Mouse (Mus musculus): ENCODE data around the gene Armh1. TPM values are rescaled to one million over a fixed set of nuclear protein-coding genes. Genes with fewer than 3 reads are reported as not detected.

The Armh1 gene
- polyA plus RNA-seq (2014; fragmentation: Nextera tagmentation; extraction: Ambion mirVana): 0.15 and 0.54 TPM in 2 replicates

GRCm38 (mm10) chr4:117251801-117252316 is at the start of gene Armh1, which contains the start of gene Tmem53:
TSS of gene Armh1 (minus strand) at chr4:117252125.
TSS of gene Tmem53 (plus strand) at chr4:117251951.
- H3K4me2 ChIP-seq (replicated peaks; ENCODE audit: low read depth, low read length): peak within 1 kb of the TSS; percentile 61
- ATAC-seq (ENCODE audit: low FRiP score, low TSS enrichment): peak; percentile 99
- H3K9me3 ChIP-seq (ENCODE audit: control insufficient read depth, low read length): no peaks in the 10 kb centered on the region
- WGBS: 1% methylated on average over 35 of the region's 43 CpGs
- peak within 1 kb of the TSS; percentile 43; the same call in 1 of the 2 replicates for H3K27ac ChIP-seq (ENCODE audit: low read depth, low read length)
- H3K4me1 ChIP-seq (ENCODE audit: control insufficient read depth, insufficient read depth, low read length): no peaks in the 10 kb centered on the region
- no peaks in the 10 kb centered on the region for H3K36me3 ChIP-seq (ENCODE audit: control insufficient read depth, insufficient read depth, low read length)
- H3K4me3 ChIP-seq (ENCODE audit: low read length): peak within 1 kb of the TSS; percentile 47
- H3K9ac ChIP-seq (ENCODE audit: low read depth, low read length): peak within 1 kb of the TSS; percentile 46
- peaks cover 5% of the 10 kb centered on the region; the same call in 1 of the 2 replicates for H3K27me3 ChIP-seq (ENCODE audit: control insufficient read depth, insufficient read depth, low read length)

GRCm38 (mm10) chr4:117299921-117300320 is 48.0 kb upstream of the Armh1 start:
- ATAC-seq (ENCODE audit: low FRiP score, low TSS enrichment): no peak
- H3K27me3 ChIP-seq (ENCODE audit: control insufficient read depth, insufficient read depth, low read length): peaks cover 67% of the 10 kb centered on the region
- 31% methylated on average over 10 of the region's 10 CpGs for WGBS

GRCm38 (mm10) chr4:117297819-117298218 is 45.9 kb upstream of the Armh1 start:
- Histone ChIP-seq H3K4me3 (ENCODE audit: low read length) (no peak overlapping the region), H3K27ac (ENCODE audit: low read depth, low read length) (no peak overlapping the region), H3K9ac (ENCODE audit: low read depth, low read length) (no peak overlapping the region), H3K4me2 (replicated peaks; ENCODE audit: low read depth, low read length) (no peak overlapping the region), H3K9me3 (ENCODE audit: control insufficient read depth, low read length) (no peaks in the 10 kb centered on the region), H3K27me3 (ENCODE audit: control insufficient read depth, insufficient read depth, low read length) (peaks cover 48% of the 10 kb centered on the region; the same call in 1 of the 2 replicates), H3K4me1 (ENCODE audit: control insufficient read depth, insufficient read depth, low read length) (peaks cover 9% of the 10 kb centered on the region; the same call in 1 of the 2 replicates), H3K36me3 (ENCODE audit: control insufficient read depth, insufficient read depth, low read length) (no peaks in the 10 kb centered on the region)
- ATAC-seq (ENCODE audit: low FRiP score, low TSS enrichment): no peak
- 44% methylated on average over 9 of the region's 9 CpGs for WGBS

More at GRCm38 (mm10) chr4:117299921-117300320, 48.0 kb upstream of the Armh1 start:
- Histone ChIP-seq H3K4me2 (replicated peaks; ENCODE audit: low read depth, low read length) (no peak overlapping the region), H3K4me3 (ENCODE audit: low read length) (no peak overlapping the region), H3K36me3 (ENCODE audit: control insufficient read depth, insufficient read depth, low read length) (no peaks in the 10 kb centered on the region), H3K4me1 (ENCODE audit: control insufficient read depth, insufficient read depth, low read length) (peaks cover 27% of the 10 kb centered on the region), H3K9me3 (ENCODE audit: control insufficient read depth, low read length) (no peaks in the 10 kb centered on the region), H3K9ac (ENCODE audit: low read depth, low read length) (no peak overlapping the region), H3K27ac (ENCODE audit: low read depth, low read length) (no peak overlapping the region)

GRCm38 (mm10) chr4:117296849-117297593 is 45.1 kb upstream of the Armh1 start:
- no peaks in the 10 kb centered on the region for H3K36me3 ChIP-seq (ENCODE audit: control insufficient read depth, insufficient read depth, low read length)
- H3K9ac ChIP-seq (ENCODE audit: low read depth, low read length): no peak overlapping the region
- H3K27ac ChIP-seq (ENCODE audit: low read depth, low read length): no peak overlapping the region
- WGBS: 72% methylated on average over 19 of the region's 19 CpGs
- no peak overlapping the region for H3K4me2 ChIP-seq (replicated peaks; ENCODE audit: low read depth, low read length)
- no peak for ATAC-seq (ENCODE audit: low FRiP score, low TSS enrichment)
- H3K4me1 ChIP-seq (ENCODE audit: control insufficient read depth, insufficient read depth, low read length): peaks cover 5% of the 10 kb centered on the region; the same call in 1 of the 2 replicates
- no peak overlapping the region for H3K4me3 ChIP-seq (ENCODE audit: low read length)
- no peaks in the 10 kb centered on the region for H3K9me3 ChIP-seq (ENCODE audit: control insufficient read depth, low read length)
- peaks cover 42% of the 10 kb centered on the region; the same call in 1 of the 2 replicates for H3K27me3 ChIP-seq (ENCODE audit: control insufficient read depth, insufficient read depth, low read length)

DNA sequence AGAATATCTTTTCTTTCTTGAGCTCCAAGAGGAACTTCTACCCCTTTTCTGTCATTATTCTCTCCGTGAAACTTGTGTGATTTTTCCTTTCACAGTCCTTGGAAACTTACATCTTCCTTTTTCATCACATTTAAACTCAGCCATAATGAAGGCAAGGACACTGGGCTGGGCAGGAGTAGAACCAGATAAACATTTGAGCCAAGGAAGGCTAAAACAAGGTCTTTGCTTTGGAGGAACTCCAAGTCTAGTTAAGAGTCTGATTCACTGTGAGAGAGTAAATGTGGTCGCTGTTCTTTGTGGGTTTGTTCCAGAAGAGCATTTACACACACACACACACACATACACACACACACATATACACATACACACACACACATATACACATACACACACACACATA is 39.8 kb upstream of the Armh1 start:
- Histone ChIP-seq H3K4me3 (ENCODE audit: low read length) (no peak overlapping the region), H3K4me2 (replicated peaks; ENCODE audit: low read depth, low read length) (no peak overlapping the region), H3K27me3 (ENCODE audit: control insufficient read depth, insufficient read depth, low read length) (peaks cover 9% of the 10 kb centered on the region; the same call in 1 of the 2 replicates), H3K36me3 (ENCODE audit: control insufficient read depth, insufficient read depth, low read length) (peaks cover 15% of the 10 kb centered on the region), H3K9ac (ENCODE audit: low read depth, low read length) (no peak overlapping the region), H3K4me1 (ENCODE audit: control insufficient read depth, insufficient read depth, low read length) (peaks cover 10% of the 10 kb centered on the region; the same call in 1 of the 2 replicates), H3K27ac (ENCODE audit: low read depth, low read length) (no peak overlapping the region), H3K9me3 (ENCODE audit: control insufficient read depth, low read length) (no peaks in the 10 kb centered on the region)
- ATAC-seq (ENCODE audit: low FRiP score, low TSS enrichment): no peak
- 89% methylated on average over 2 of the region's 2 CpGs for WGBS

DNA sequence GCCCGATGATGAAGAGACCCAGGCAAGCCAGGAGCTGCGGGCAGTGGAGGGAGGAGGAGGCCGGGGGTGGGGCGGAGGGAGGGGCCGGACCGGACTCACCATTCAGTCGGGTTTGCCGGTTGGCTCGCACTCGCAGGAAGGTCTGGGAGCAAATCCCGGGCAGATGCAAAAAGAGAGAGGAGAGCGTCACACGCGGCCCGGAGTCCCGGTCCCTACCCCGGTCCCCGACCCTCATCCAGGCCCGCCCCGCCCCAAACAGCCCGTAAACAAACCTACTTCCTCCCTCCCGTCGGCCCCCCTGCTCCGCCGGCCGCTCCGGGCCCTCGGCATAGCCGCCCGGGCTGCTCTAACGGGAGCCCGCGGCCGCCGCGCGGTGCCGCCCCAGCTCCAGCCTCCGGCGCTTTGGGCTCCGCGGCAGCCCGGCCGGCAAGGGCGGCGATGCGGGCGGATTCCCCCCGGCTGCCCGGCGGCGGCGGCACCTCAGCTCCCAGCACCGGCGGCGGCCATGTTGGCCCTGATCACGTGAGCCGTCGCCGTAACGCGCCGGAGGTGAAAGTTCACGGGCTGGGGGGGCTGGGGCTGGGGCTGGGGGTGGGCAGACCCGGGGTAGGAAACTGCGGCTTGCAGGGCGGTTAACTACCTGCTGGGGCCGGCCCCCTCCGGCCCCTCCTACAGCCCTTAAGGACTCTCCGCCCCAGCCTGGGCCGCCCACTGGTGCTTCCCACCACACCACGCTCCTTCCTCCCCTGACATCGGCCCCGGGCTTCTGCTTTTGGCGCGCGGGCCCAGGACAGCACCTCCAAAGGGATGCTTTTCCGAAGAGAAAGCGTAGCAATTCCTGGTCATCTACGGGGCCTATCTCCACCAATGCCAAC is 37.2 kb upstream of the Armh1 start:
- WGBS: under 1% methylated on average over 68 of the region's 80 CpGs
- 0 out of 2 replicates have a peak, but pooled peaks cover 1% of the 10 kb centered on the region for H3K27me3 ChIP-seq (ENCODE audit: control insufficient read depth, insufficient read depth, low read length)
- H3K4me1 ChIP-seq (ENCODE audit: control insufficient read depth, insufficient read depth, low read length): peaks cover 19% of the 10 kb centered on the region
- H3K4me3 ChIP-seq (ENCODE audit: low read length): peak overlapping the region; percentile 82
- H3K4me2 ChIP-seq (replicated peaks; ENCODE audit: low read depth, low read length): peak overlapping the region; percentile 82
- peak overlapping the region; percentile 93 for H3K27ac ChIP-seq (ENCODE audit: low read depth, low read length)
- no peaks in the 10 kb centered on the region for H3K9me3 ChIP-seq (ENCODE audit: control insufficient read depth, low read length)
- peak overlapping the region; percentile 85 for H3K9ac ChIP-seq (ENCODE audit: low read depth, low read length)
- peaks cover 40% of the 10 kb centered on the region for H3K36me3 ChIP-seq (ENCODE audit: control insufficient read depth, insufficient read depth, low read length)
- ATAC-seq (ENCODE audit: low FRiP score, low TSS enrichment): peak; percentile 97

- ATAC-seq (ENCODE audit: low FRiP score, low TSS enrichment): no peak
- peak overlapping the region; percentile 82 for H3K4me2 ChIP-seq (replicated peaks; ENCODE audit: low read depth, low read length)
- peak overlapping the region; percentile 82 for H3K4me3 ChIP-seq (ENCODE audit: low read length)
- H3K36me3 ChIP-seq (ENCODE audit: control insufficient read depth, insufficient read depth, low read length): peaks cover 47% of the 10 kb centered on the region
- no peaks in the 10 kb centered on the region for H3K27me3 ChIP-seq (ENCODE audit: control insufficient read depth, insufficient read depth, low read length)
- WGBS: 24% methylated on average over 25 of the region's 25 CpGs
- peaks cover 26% of the 10 kb centered on the region for H3K4me1 ChIP-seq (ENCODE audit: control insufficient read depth, insufficient read depth, low read length)
- H3K9me3 ChIP-seq (ENCODE audit: control insufficient read depth, low read length): no peaks in the 10 kb centered on the region
- peak overlapping the region; percentile 85 for H3K9ac ChIP-seq (ENCODE audit: low read depth, low read length)
- peak overlapping the region; percentile 93; the same call in 1 of the 2 replicates for H3K27ac ChIP-seq (ENCODE audit: low read depth, low read length)
These were observed 36.5 kb upstream of the Armh1 start for GRCm38 (mm10) chr4:117288277-117288926.

DNA sequence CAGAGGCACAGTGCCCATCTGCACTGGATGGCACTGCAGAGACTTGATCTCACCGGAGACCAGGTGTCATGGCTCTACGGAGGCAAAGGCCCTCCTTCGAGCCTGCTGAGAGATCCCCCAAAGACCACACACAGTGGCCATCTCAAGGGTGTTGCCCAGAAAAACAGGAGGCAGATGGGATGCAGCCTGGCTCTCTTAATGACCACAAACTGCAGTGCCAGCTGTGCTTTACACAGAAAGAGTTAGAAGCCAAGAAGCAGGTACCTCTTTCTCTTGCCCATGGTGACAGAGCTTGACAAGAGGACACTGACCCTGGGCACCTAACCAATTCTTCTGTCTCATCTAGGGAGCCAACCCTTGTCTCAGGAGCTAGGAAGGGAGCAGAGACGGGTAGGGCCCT is 32.4 kb upstream of the Armh1 start:
- H3K27ac ChIP-seq (ENCODE audit: low read depth, low read length): no peak overlapping the region
- ATAC-seq (ENCODE audit: low FRiP score, low TSS enrichment): no peak
- H3K9me3 ChIP-seq (ENCODE audit: control insufficient read depth, low read length): no peaks in the 10 kb centered on the region
- no peaks in the 10 kb centered on the region for H3K27me3 ChIP-seq (ENCODE audit: control insufficient read depth, insufficient read depth, low read length)
- no peak overlapping the region for H3K4me3 ChIP-seq (ENCODE audit: low read length)
- no peak overlapping the region for H3K4me2 ChIP-seq (replicated peaks; ENCODE audit: low read depth, low read length)
- WGBS: 35% methylated on average over 4 of the region's 4 CpGs
- H3K4me1 ChIP-seq (ENCODE audit: control insufficient read depth, insufficient read depth, low read length): peaks cover 31% of the 10 kb centered on the region
- H3K36me3 ChIP-seq (ENCODE audit: control insufficient read depth, insufficient read depth, low read length): peaks cover 76% of the 10 kb centered on the region
- no peak overlapping the region for H3K9ac ChIP-seq (ENCODE audit: low read depth, low read length)
